Mouse (Mus musculus) liver, adult (tissue): Measurements from ENCODE around the gene Zfpl1.
A peak's percentile ranks its signal among the peaks of the same experiment; 100 is the strongest.

Experiments
- GATA4 ChIP-seq: IDR thresholded peaks from 2 replicates; pipeline ENCODE4 v1.6.1; 2014; ENCODE audit warnings: mild to moderate bottlenecking, low read length; ENCODE audit not compliant: insufficient replicate concordance

The Zfpl1 gene

GRCm38 (mm10) chr19:6084478-6085248 is at the start of gene Zfpl1, which contains the start of gene Cdca5:
Gene Zfpl1 (minus strand): TSS chr19:6084956.
Gene Cdca5 (plus strand): TSS chr19:6084983.
- TF ChIP-seq GATA4, result peak; percentile 83; the same call in 1 of the 2 replicates

GRCm38 (mm10) chr19:6132171-6132827 is 47.5 kb upstream of the Zfpl1 start:
- no peak for TF ChIP-seq GATA4

DNA sequence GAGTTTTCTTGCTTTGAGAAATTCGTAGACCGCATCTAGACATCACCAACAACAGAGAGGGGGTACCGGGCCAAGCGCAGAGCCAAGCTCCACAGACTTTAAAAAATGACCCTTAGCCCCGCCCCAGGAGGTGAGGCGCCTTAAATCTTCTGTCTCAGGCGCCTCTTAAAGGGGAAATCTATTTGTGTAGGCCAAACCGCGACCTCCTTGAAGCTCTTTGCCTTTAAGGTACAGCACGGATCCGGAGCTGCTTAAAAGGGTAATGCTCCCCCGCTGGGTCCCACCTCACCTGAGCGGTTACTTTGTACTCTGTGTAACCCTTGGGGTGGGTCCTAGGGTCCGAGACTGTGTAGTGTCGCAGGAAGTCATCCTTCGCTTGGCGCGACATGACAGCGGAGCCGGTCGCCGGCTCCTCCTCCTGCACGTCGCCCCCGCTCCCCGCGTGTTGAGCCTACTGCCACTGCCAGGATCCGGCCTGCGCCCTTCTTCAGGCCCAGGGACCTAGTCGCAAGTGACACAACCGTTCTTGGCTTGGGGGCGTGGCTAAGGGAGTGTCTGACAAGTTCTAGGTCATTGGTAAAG is 43.1 kb upstream of the Zfpl1 start, which contains the start of gene Snx15:
Gene Snx15, minus strand, starts transcription at position 545 of the 582 bp plus-strand sequence.
- peak; percentile 21; the same call in 1 of the 2 replicates for TF ChIP-seq GATA4

GRCm38 (mm10) chr19:6126789-6127580 is 42.2 kb upstream of the Zfpl1 start:
- TF ChIP-seq GATA4, result no peak

DNA sequence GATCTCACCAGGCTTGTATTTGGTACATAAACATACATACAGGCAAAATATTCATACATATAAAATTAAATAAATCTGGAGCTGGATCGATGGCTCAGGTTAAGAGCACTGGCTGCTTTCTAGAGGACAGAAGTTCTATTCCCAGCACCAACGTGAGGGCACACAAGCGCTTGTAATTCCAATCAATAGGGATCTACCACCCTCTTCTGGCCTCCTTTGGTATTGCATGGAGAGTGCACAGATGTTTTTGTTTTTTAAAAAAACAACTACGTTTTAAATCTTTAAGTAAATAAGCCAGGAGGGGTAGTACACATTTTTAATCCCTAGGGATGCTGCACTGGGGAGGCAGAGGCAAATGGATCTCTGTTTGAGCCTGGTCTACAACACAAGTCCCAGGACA is 41.5 kb upstream of the Zfpl1 start:
- no peak for TF ChIP-seq GATA4

- no peak for TF ChIP-seq GATA4
Observed at GRCm38 (mm10) chr19:6124898-6125297, 40.1 kb upstream of the Zfpl1 start.

DNA sequence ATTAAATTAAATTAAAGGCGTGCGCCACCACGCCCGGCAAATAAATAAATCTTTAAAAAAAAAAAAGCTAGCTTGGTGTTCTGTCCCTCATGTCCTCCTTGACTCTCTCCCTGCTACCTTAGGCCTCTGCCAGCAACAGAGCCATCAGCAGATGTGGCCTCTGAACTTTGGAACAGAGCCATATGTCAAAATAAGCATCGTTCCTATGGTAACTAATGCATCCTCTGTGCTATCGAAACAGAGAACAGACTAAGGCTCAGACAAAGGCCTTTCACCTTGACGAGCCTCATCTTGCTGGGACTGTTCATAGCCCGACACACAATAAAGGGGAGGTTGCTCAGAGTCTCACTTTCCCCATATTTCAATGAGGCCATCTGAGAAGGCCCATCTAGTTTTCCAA is 38.6 kb upstream of the Zfpl1 start:
- no peak for TF ChIP-seq GATA4

GRCm38 (mm10) chr19:6121761-6122160 is 37.0 kb upstream of the Zfpl1 start:
- no peak for TF ChIP-seq GATA4

DNA sequence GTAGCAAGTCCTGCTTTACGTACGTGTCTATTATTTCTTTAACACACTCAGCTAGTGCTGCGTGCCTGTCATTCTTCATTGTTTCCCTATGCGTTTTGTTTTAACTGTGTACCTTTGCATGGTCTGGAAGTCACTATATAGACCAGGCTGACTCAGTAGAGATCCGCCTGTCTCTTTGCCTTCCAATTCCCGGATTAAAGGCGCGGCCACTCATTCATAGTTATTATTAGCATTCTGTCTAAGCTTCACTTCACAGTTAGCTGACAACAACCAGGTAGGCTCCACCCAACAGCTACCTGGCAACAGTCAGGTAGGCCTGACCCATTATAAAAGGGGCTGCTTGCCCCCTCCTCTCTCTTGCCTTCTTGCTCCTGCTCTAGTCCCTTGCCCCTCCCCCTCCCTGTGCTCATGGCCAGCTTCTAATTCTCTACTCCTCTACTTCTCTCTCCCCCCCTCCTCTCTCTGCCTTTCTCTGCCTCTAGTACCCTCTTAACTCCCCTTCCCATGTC is 34.0 kb upstream of the Zfpl1 start:
- TF ChIP-seq GATA4, result no peak

DNA sequence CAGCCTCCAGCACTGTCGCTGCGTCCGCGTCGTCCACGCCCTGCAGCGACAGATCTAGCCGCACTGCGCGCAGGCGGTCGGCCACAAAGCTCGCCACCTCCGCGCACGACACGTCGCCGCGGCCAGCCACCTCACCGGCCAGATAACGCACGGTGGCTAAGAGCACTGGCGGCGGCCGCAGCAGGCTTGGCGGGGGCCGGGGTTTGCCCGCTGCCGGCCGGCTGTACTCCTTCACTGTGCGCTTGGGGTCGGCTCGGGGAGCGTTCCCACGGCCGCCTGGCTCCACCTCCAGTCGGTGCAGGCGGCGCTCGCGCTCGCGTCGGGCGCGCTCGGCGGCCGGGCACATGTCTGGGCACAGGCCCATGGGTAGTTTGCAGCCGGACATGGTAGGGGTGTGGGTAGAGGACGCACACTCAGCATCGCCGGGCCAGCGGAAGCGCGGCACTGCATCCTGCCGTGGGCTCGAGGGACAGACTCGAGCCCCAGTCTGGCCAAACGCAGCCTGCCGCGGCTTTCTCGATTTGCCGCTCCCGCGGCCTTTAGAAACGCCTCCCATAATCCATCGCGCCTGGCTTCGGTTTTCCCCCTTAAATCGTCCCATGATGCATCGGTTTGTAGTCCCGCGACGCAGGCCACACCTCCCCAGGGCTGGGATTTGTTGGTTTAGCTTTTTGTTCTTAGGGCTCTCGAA is 33.4 kb upstream of the Zfpl1 start, which contains the start of gene Sac3d1:
Gene Sac3d1, minus strand, starts transcription at position 665 of the 691 bp plus-strand sequence.
- no peak for TF ChIP-seq GATA4

DNA sequence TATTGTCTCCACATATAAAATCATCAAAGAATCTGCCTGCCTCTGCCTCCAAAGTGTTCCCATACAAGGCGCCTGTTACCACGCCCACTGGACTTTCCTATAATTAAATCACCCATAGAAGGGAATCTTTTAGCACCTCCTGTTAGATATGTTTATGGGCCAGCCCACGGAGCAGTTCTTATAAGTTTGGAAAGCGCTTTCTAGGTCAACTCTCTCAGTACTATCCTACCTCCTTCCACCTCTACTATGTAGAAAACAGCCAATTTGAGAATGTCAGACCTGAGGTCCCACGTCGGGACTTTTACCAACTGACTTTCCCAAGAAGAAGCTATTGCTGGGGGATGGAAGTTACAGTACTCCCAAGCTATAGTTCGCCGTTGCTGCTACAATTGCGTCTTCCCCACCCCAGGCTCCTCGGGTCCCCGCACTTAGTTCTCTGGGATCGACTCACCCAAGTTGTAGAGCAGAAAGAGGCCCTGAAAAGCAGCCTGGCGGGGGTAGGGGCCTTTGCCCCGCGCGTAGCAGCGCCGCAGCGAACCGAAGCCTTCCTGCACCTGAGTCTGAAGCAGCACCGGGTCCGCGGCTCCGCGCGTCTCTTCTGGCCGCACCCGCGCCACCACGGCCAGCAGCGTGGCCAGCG is 32.7 kb upstream of the Zfpl1 start:
- TF ChIP-seq GATA4, result no peak

DNA sequence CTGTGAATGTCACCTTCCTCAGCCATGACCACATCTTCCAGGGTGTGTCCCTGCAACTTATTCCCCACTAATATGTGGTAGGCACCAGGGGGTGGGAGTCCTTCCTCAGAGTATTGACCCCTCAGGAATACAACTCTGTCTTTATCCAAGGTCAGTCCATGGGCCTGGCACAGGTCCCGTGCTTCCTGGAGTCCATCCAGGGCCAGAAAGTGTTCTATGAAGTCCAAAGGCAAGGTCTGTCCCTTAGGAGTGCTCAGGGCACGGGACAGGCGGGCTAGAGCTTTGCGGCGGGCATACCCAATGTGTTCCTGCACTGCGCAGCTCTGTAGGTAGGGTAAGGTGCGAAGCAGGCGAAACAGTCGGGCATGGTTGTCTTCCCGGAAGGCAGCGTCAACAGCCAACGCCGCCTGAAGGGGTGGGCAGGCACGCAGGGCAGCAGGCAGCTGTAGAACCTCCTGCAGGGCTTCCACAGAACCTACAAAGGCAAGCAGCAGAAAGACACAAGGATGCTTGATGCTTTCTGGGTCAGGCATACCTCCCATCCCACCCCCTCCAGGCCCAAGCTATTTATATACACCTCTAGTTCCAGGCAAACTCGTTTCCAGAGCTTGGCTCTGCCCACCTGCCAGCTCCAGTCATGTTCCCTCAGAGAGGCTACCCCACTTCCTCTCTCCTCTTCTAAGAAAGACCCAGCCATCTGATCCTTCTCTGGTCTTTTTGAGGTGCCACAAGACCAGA is 31.5 kb upstream of the Zfpl1 start:
- no peak for TF ChIP-seq GATA4

- TF ChIP-seq GATA4, result no peak
Observed at GRCm38 (mm10) chr19:6113116-6113515, 28.4 kb upstream of the Zfpl1 start.
